Mouse (Mus musculus) stomach, postnatal 0 days (tissue): Measurements from ENCODE around the gene Mlana.

Source experiments
- CTCF ChIP-seq: IDR thresholded peaks from 2 replicates; pipeline ENCODE4 v1.5.1; 2016; ENCODE audit warnings: antibody characterized with exemption, low read depth, mild to moderate bottlenecking, moderate library complexity
- EP300 ChIP-seq: optimal IDR thresholded peaks from 2 replicates; pipeline ENCODE3; 2016; ENCODE audit warnings: antibody characterized with exemption

GRCm38 (mm10) chr19:29701707-29702106 is 4.1 kb downstream of the Mlana start:
- TF ChIP-seq CTCF: no peak
- no peak for TF ChIP-seq EP300
